Mouse (Mus musculus): ENCODE results near the gene 4930407I10Rik. TPM values are rescaled to one million over a fixed set of nuclear protein-coding genes. Genes with fewer than 3 reads are reported as not detected.

4930407I10Rik gene
- total RNA-seq, 1 experiment from 2014 or later: not detected

Other genes starting within 250 kb of the 4930407I10Rik start
- gene Tob2, start 200.4 kb upstream of the 4930407I10Rik start, total RNA-seq (2017): 27.1 to 48.1 TPM (median 29.4 TPM) in 3 replicates
- gene Phf5a, start 187.2 kb upstream of the 4930407I10Rik start, total RNA-seq (2017): 54.7 to 91.7 TPM (median 58.7 TPM) in 3 replicates
- gene Aco2, start 186.8 kb upstream of the 4930407I10Rik start, total RNA-seq (2017): 103 to 166 TPM (median 150 TPM) in 3 replicates
- gene Polr3h, start 132.9 kb upstream of the 4930407I10Rik start, total RNA-seq (2017): 7.9 to 13.7 TPM (median 8.1 TPM) in 3 replicates
- gene Csdc2, start 122.4 kb upstream of the 4930407I10Rik start, total RNA-seq (2017): 0.19 TPM in 1 of 3 replicates, not detected in the others
- 6.8 to 24.4 TPM (median 11.1 TPM) in 3 replicates for gene Pmm1, start 98.2 kb upstream of the 4930407I10Rik start, total RNA-seq (2017)
- gene 1700029P11Rik, start 78.6 kb upstream of the 4930407I10Rik start, total RNA-seq (2017): not detected in 3 replicates
- gene Xrcc6, start 71.3 kb upstream of the 4930407I10Rik start, total RNA-seq (2017): 37.3 to 62.6 TPM (median 61.9 TPM) in 3 replicates
- 3.2 to 7.3 TPM (median 4.8 TPM) in 3 replicates for gene Desi1, start 25.3 kb upstream of the 4930407I10Rik start, total RNA-seq (2017)
- 111 to 112 TPM (median 112 TPM) in 3 replicates for gene Snu13, start 11.6 kb upstream of the 4930407I10Rik start, total RNA-seq (2017)
- not detected in 3 replicates for gene Mei1, start 10.8 kb downstream of the 4930407I10Rik start, total RNA-seq (2017)
- 28.6 to 54.3 TPM (median 43.2 TPM) in 3 replicates for gene Ccdc134, start 68.8 kb downstream of the 4930407I10Rik start, total RNA-seq (2017)
- gene Srebf2, start 88.0 kb downstream of the 4930407I10Rik start, total RNA-seq (2017): 43.2 to 64.7 TPM (median 49.7 TPM) in 3 replicates
- gene Shisa8, start 153.7 kb downstream of the 4930407I10Rik start, total RNA-seq (2017): not detected in 3 replicates
- 13.6 to 19.3 TPM (median 17.9 TPM) in 3 replicates for gene Tnfrsf13c, start 165.2 kb downstream of the 4930407I10Rik start, total RNA-seq (2017)
- not detected in 3 replicates for gene Cenpm, start 185.6 kb downstream of the 4930407I10Rik start, total RNA-seq (2017)
- not detected in 3 replicates for gene 1500009C09Rik, start 193.2 kb downstream of the 4930407I10Rik start, total RNA-seq (2017)
- 0.48 TPM in 1 of 3 replicates, not detected in the others for gene Sept3, start 215.7 kb downstream of the 4930407I10Rik start, total RNA-seq (2017)
- gene Wbp2nl, start 239.8 kb downstream of the 4930407I10Rik start, total RNA-seq (2017): not detected in 3 replicates

All from monocyte, adult 5-6 weeks (primary cell).